Mouse (Mus musculus): ENCODE data around the gene Cyp2e1. TPM values are rescaled to one million over a fixed set of nuclear protein-coding genes. Genes with fewer than 3 reads are reported as not detected.
A peak's percentile ranks its signal among the peaks of the same experiment; 100 is the strongest.

The Cyp2e1 gene
- total RNA-seq, 1 experiment, result not detected

GRCm38 (mm10) chr7:140821653-140822329 lies 58.3 kb downstream of the Cyp2e1 start, which contains the start of gene Zfp941:
TSS of gene Zfp941 (minus strand) at chr7:140822178.
- TF ChIP-seq ZC3H11A (IDR thresholded peaks at IDR 0.05; ENCODE audit: borderline replicate concordance, low read depth, low read length), result no peak
- no peak for TF ChIP-seq MAFK (IDR thresholded peaks at IDR 0.05; ENCODE audit: insufficient read depth, low read depth, low read length)
- TF ChIP-seq CHD2 (IDR thresholded peaks at IDR 0.05; ENCODE audit: low read depth, low read length), result peak; percentile 82
- TF ChIP-seq HCFC1 (IDR thresholded peaks at IDR 0.05; ENCODE audit: borderline replicate concordance, insufficient read depth, low read length), result 0 out of 2 replicates have a peak, but pooled peaks have one; percentile 37
- no peak for TF ChIP-seq ZNF384 (IDR thresholded peaks at IDR 0.05; ENCODE audit: low read depth, low read length)
- H3K4me3 ChIP-seq (ENCODE audit: insufficient read depth in 1 of 2, low read depth in 1 of 2, low read length in 2 of 2, poor library complexity in 1 of 2, severe bottlenecking in 1 of 2), result peak within 1 kb of the TSS; percentile 88 to 91
- in situ Hi-C loops (cut with MboI; ENCODE audit: low sequenced_read_pairs in 2 of 2, unreplicated experiment in 2 of 2), result no loop called here
- H3K9me3 ChIP-seq (ENCODE audit: control insufficient read depth, insufficient read depth, low read depth, low read length), result no peaks in the 10 kb centered on the region
- peaks cover 4% of the 10 kb centered on the region for H3K36me3 ChIP-seq (ENCODE audit: control insufficient read depth, insufficient read depth, low read length, poor library complexity, severe bottlenecking)
- peak within 1 kb of the TSS; percentile 11 for H3K27ac ChIP-seq (ENCODE audit: insufficient read depth, low read depth, low read length, poor library complexity, severe bottlenecking)
- DNase-seq (ENCODE audit: low read depth, low spot score), result peak; percentile 73
- H3K9ac ChIP-seq (ENCODE audit: insufficient read depth, low read depth, low read length, poor library complexity, severe bottlenecking), result peak within 1 kb of the TSS; percentile 86
- H3K4me1 ChIP-seq (ENCODE audit: control insufficient read depth in 2 of 2, insufficient read depth in 2 of 2, low read length in 2 of 2, poor library complexity in 1 of 2), result 0 out of 4 replicates have a peak, but pooled peaks cover 0 to 2% of the 10 kb centered on the region in 2 experiments

GRCm38 (mm10) chr7:140822731-140823130 lies 59.2 kb downstream of the Cyp2e1 start:
- DNase-seq (ENCODE audit: low read depth, low spot score), result no peak
- Histone ChIP-seq H3K4me1 (ENCODE audit: control insufficient read depth in 2 of 2, insufficient read depth in 2 of 2, low read length in 2 of 2, poor library complexity in 1 of 2) (0 out of 4 replicates have a peak, but pooled peaks cover 0 to 2% of the 10 kb centered on the region in 2 experiments), H3K27ac (ENCODE audit: insufficient read depth, low read depth, low read length, poor library complexity, severe bottlenecking) (no peak overlapping the region), H3K36me3 (ENCODE audit: control insufficient read depth, insufficient read depth, low read length, poor library complexity, severe bottlenecking) (peaks cover 4% of the 10 kb centered on the region), H3K4me3 (ENCODE audit: insufficient read depth in 1 of 2, low read depth in 1 of 2, low read length in 2 of 2, poor library complexity in 1 of 2, severe bottlenecking in 1 of 2) (no peak overlapping the region), H3K9me3 (ENCODE audit: control insufficient read depth, insufficient read depth, low read depth, low read length) (no peaks in the 10 kb centered on the region), H3K9ac (ENCODE audit: insufficient read depth, low read depth, low read length, poor library complexity, severe bottlenecking) (no peak overlapping the region)
- TF ChIP-seq CHD2 (IDR thresholded peaks at IDR 0.05; ENCODE audit: low read depth, low read length) (no peak), ZC3H11A (IDR thresholded peaks at IDR 0.05; ENCODE audit: borderline replicate concordance, low read depth, low read length) (no peak)
- in situ Hi-C loops (cut with MboI; ENCODE audit: low sequenced_read_pairs in 2 of 2, unreplicated experiment in 2 of 2), result no loop called here

Other genes with a start within 250 kb of the Cyp2e1 start
- gene Olfr538, start 195.9 kb upstream of the Cyp2e1 start, total RNA-seq (2012; rRNA removed), result not detected in 2 replicates
- 0.32 and 0.36 TPM in 2 replicates for gene Olfr46, start 162.5 kb upstream of the Cyp2e1 start, total RNA-seq (2012; rRNA removed)
- not detected in 2 replicates for gene Olfr61, start 134.8 kb upstream of the Cyp2e1 start, total RNA-seq (2012; rRNA removed)
- gene Olfr53, start 117.3 kb upstream of the Cyp2e1 start, total RNA-seq (2012; rRNA removed), result not detected in 2 replicates
- 0.40 and 0.53 TPM in 2 replicates for gene Olfr539, start 103.8 kb upstream of the Cyp2e1 start, total RNA-seq (2012; rRNA removed)
- not detected in 2 replicates for gene Olfr45, start 81.8 kb upstream of the Cyp2e1 start, total RNA-seq (2012; rRNA removed)
- gene Olfr541, start 66.5 kb upstream of the Cyp2e1 start, total RNA-seq (2012; rRNA removed), result not detected in 2 replicates
- 12.2 and 21.6 TPM in 2 replicates for gene Syce1, start 24.1 kb downstream of the Cyp2e1 start, total RNA-seq (2012; rRNA removed)
- 12.0 and 13.6 TPM in 2 replicates for gene Zfp941, start 58.4 kb downstream of the Cyp2e1 start, total RNA-seq (2012; rRNA removed)
- 19.5 and 32.1 TPM in 2 replicates for gene Urah, start 71.3 kb downstream of the Cyp2e1 start, total RNA-seq (2012; rRNA removed)
- gene Scgb1c1, start 81.8 kb downstream of the Cyp2e1 start, total RNA-seq (2012; rRNA removed), result not detected in 2 replicates
- gene Odf3, start 84.1 kb downstream of the Cyp2e1 start, total RNA-seq (2012; rRNA removed), result 0.16 TPM in 1 of 2 replicates, not detected in the other
- gene Gm45785, start 92.6 kb downstream of the Cyp2e1 start, total RNA-seq (2012; rRNA removed), result 0.89 and 1.6 TPM in 2 replicates
- 60.5 and 90.0 TPM in 2 replicates for gene Ric8a, start 93.2 kb downstream of the Cyp2e1 start, total RNA-seq (2012; rRNA removed)
- gene Bet1l, start 93.8 kb downstream of the Cyp2e1 start, total RNA-seq (2012; rRNA removed), result 21.6 and 31.5 TPM in 2 replicates
- gene Psmd13, start 118.2 kb downstream of the Cyp2e1 start, total RNA-seq (2012; rRNA removed), result 164 and 199 TPM in 2 replicates
- gene Sirt3, start 118.6 kb downstream of the Cyp2e1 start, total RNA-seq (2012; rRNA removed), result 18.2 and 26.3 TPM in 2 replicates
- not detected in 2 replicates for gene Cox8b, start 136.7 kb downstream of the Cyp2e1 start, total RNA-seq (2012; rRNA removed)
- 0.27 and 0.74 TPM in 2 replicates for gene Nlrp6, start 157.2 kb downstream of the Cyp2e1 start, total RNA-seq (2012; rRNA removed)
- gene Pgghg, start 177.7 kb downstream of the Cyp2e1 start, total RNA-seq (2012; rRNA removed), result 10.0 and 12.5 TPM in 2 replicates
- 7.7 and 18.6 TPM in 2 replicates for gene Ifitm5, start 186.6 kb downstream of the Cyp2e1 start, total RNA-seq (2012; rRNA removed)
- not detected in 2 replicates for gene Gm45717, start 192.2 kb downstream of the Cyp2e1 start, total RNA-seq (2012; rRNA removed)
- gene Ifitm2, start 192.2 kb downstream of the Cyp2e1 start, total RNA-seq (2012; rRNA removed), result 679 and 1,158 TPM in 2 replicates
- 274 and 585 TPM in 2 replicates for gene Ifitm1, start 203.5 kb downstream of the Cyp2e1 start, total RNA-seq (2012; rRNA removed)
- gene Ifitm3, start 247.0 kb downstream of the Cyp2e1 start, total RNA-seq (2012; rRNA removed), result 353 and 601 TPM in 2 replicates